Mouse (Mus musculus) G1E-ER4 (cell line): Measurements from ENCODE around the gene Lrrc51. TPM values are rescaled to one million over a fixed set of nuclear protein-coding genes. Genes with fewer than 3 reads are reported as not detected.

Source experiments
- GATA1 ChIP-seq: IDR thresholded peaks from one replicate; pipeline ENCODE4 v1.8.0; 2012; ENCODE audit warnings: low read length, inconsistent platforms
- polyA plus RNA-seq: library from polyadenylated mRNA; stranded (reverse); fragments of >175 nt; gene quantifications from 2 replicates; pipeline ENCODE4 v1.2.3, GENCODE M21; 2012

Lrrc51 gene
- polyA plus RNA-seq, 1 experiment, result 0.21 TPM

- TF ChIP-seq GATA1, result no peak
Measured at GRCm38 (mm10) chr7:101955276-101955675, 21.6 kb upstream of the Lrrc51 start.

- TF ChIP-seq GATA1, result no peak
Measured at GRCm38 (mm10) chr7:101954163-101954562, 20.5 kb upstream of the Lrrc51 start.

GRCm38 (mm10) chr7:101952098-101952497 lies 18.4 kb upstream of the Lrrc51 start:
- no peak for TF ChIP-seq GATA1

- no peak for TF ChIP-seq GATA1
Measured at GRCm38 (mm10) chr7:101951648-101952047, 18.0 kb upstream of the Lrrc51 start.

GRCm38 (mm10) chr7:101939758-101940157 lies 6.1 kb upstream of the Lrrc51 start:
- no peak for TF ChIP-seq GATA1

- no peak for TF ChIP-seq GATA1
Measured at GRCm38 (mm10) chr7:101938348-101938747, 4.7 kb upstream of the Lrrc51 start.

GRCm38 (mm10) chr7:101937569-101937968 lies 3.9 kb upstream of the Lrrc51 start:
- TF ChIP-seq GATA1, result no peak

- no peak for TF ChIP-seq GATA1
Measured at GRCm38 (mm10) chr7:101936996-101937395, 3.3 kb upstream of the Lrrc51 start.

- no peak for TF ChIP-seq GATA1
Measured at GRCm38 (mm10) chr7:101935957-101936356, 2.3 kb upstream of the Lrrc51 start.

GRCm38 (mm10) chr7:101933300-101933699 lies 395 bp downstream of the Lrrc51 start:
- TF ChIP-seq GATA1, result no peak

GRCm38 (mm10) chr7:101932551-101932950 lies 1.1 kb downstream of the Lrrc51 start:
- no peak for TF ChIP-seq GATA1

GRCm38 (mm10) chr7:101928093-101928492 lies 5.6 kb downstream of the Lrrc51 start:
- no peak for TF ChIP-seq GATA1

- TF ChIP-seq GATA1, result no peak
Measured at GRCm38 (mm10) chr7:101918071-101918470, 15.6 kb downstream of the Lrrc51 start.

GRCm38 (mm10) chr7:101911982-101912381 lies 21.7 kb downstream of the Lrrc51 start:
- no peak for TF ChIP-seq GATA1

GRCm38 (mm10) chr7:101910138-101910537 lies 23.6 kb downstream of the Lrrc51 start:
- TF ChIP-seq GATA1, result no peak

- no peak for TF ChIP-seq GATA1
Measured at GRCm38 (mm10) chr7:101908367-101908766, 25.3 kb downstream of the Lrrc51 start.

GRCm38 (mm10) chr7:101906696-101907095 lies 27.0 kb downstream of the Lrrc51 start:
- TF ChIP-seq GATA1, result no peak

GRCm38 (mm10) chr7:101906287-101906681 lies 27.4 kb downstream of the Lrrc51 start, which contains the start of gene Tomt:
Gene Tomt (minus strand): TSS chr7:101906359.
- no peak for TF ChIP-seq GATA1

GRCm38 (mm10) chr7:101905561-101906286 lies 28.0 kb downstream of the Lrrc51 start, which contains the start of gene Lamtor1:
Gene Lamtor1 (plus strand): TSS chr7:101905904.
- no peak for TF ChIP-seq GATA1
